ENCODE assay signal across 7 mouse cellular contexts in genomic region chr17:47139171-47139617, GRCm38 (mm10).
A peak's percentile ranks its signal among the peaks of the same experiment; 100 is the strongest.
DNase-seq lines count a peak whose midpoint lies in the region; ATAC-seq and TF ChIP-seq lines count a peak whose summit lies in the region.

No protein-coding gene starts in this region.

- H3K4me1 ChIP-seq in lung, embryonic 14.5 days (ENCODE audit: insufficient read depth) = peaks cover 21% of the 10 kb centered on the region
- peaks cover 19% of the 10 kb centered on the region for H3K4me1 ChIP-seq in forebrain, postnatal 0 days (ENCODE audit: insufficient read depth)
- peaks cover 27% of the 10 kb centered on the region for H3K4me1 ChIP-seq in limb, embryonic 13.5 days
- peaks cover 34% of the 10 kb centered on the region for H3K4me1 ChIP-seq in neural tube, embryonic 15.5 days

- no peak for TF ChIP-seq POLR2A in brain, embryonic 14.5 days (IDR thresholded peaks at IDR 0.05; ENCODE audit: borderline replicate concordance, extremely low read depth, insufficient read depth, insufficient read length, poor library complexity, severe bottlenecking)

- H3K9ac ChIP-seq in lung, embryonic 14.5 days = peak overlapping the region; percentile 47
- peak overlapping the region; percentile 95 for H3K9ac ChIP-seq in forebrain, postnatal 0 days
- peak overlapping the region; percentile 65 for H3K9ac ChIP-seq in limb, embryonic 13.5 days
- peak overlapping the region; percentile 92 for H3K9ac ChIP-seq in neural tube, embryonic 15.5 days (replicated peaks)

- no peaks in the 10 kb centered on the region for H3K9me3 ChIP-seq in lung, embryonic 14.5 days (ENCODE audit: low read depth, low read length)
- H3K9me3 ChIP-seq in forebrain, postnatal 0 days (ENCODE audit: low read length) = no peaks in the 10 kb centered on the region
- H3K9me3 ChIP-seq in limb, embryonic 13.5 days = no peaks in the 10 kb centered on the region
- no peaks in the 10 kb centered on the region for H3K9me3 ChIP-seq in neural tube, embryonic 15.5 days (replicated peaks)

- ATAC-seq in lung, embryonic 14.5 days (ENCODE audit: insufficient read depth) = no peak
- ATAC-seq in forebrain, postnatal 0 days = no peak
- ATAC-seq in limb, embryonic 13.5 days (ENCODE audit: low FRiP score, low read depth) = 0 out of 2 replicates have a peak, but pooled peaks have one; percentile 0
- ATAC-seq in neural tube, embryonic 15.5 days (ENCODE audit: low FRiP score) = no peak

- H3K4me3 ChIP-seq in lung, embryonic 14.5 days (ENCODE audit: low read depth, low read length) = peak overlapping the region; percentile 67
- H3K4me3 ChIP-seq in forebrain, postnatal 0 days (ENCODE audit: low read depth, low read length) = peak overlapping the region; percentile 66
- H3K4me3 ChIP-seq in limb, embryonic 13.5 days = peak overlapping the region; percentile 72
- H3K4me3 ChIP-seq in neural tube, embryonic 15.5 days (replicated peaks) = peak overlapping the region; percentile 57

- H3K4me2 ChIP-seq in lung, embryonic 14.5 days = peak overlapping the region; percentile 90
- peak overlapping the region; percentile 78 for H3K4me2 ChIP-seq in forebrain, postnatal 0 days (ENCODE audit: low read depth)
- H3K4me2 ChIP-seq in limb, embryonic 13.5 days (replicated peaks) = peak overlapping the region; percentile 90
- H3K4me2 ChIP-seq in neural tube, embryonic 15.5 days = peak overlapping the region; percentile 84

- H3K36me3 ChIP-seq in lung, embryonic 14.5 days (ENCODE audit: insufficient read depth) = no peaks in the 10 kb centered on the region
- no peaks in the 10 kb centered on the region for H3K36me3 ChIP-seq in forebrain, postnatal 0 days (ENCODE audit: insufficient read depth)
- no peaks in the 10 kb centered on the region for H3K36me3 ChIP-seq in limb, embryonic 13.5 days
- no peaks in the 10 kb centered on the region for H3K36me3 ChIP-seq in neural tube, embryonic 15.5 days

- peak; percentile 57 for DNase-seq in lung, embryonic 14.5 days
- DNase-seq in lung, postnatal 36 days = no peak
- peak; percentile 42 for DNase-seq in brain, embryonic 14.5 days (ENCODE audit: low read depth)
- peak; percentile 70 for DNase-seq in forebrain, postnatal 0 days
- DNase-seq in layer of hippocampus, adult 11-12 months (ENCODE audit: low spot score) = no peak

- TF ChIP-seq CTCF in lung, embryonic 14.5 days (IDR thresholded peaks at IDR 0.05; ENCODE audit: low read depth) = no peak
- TF ChIP-seq CTCF in brain, embryonic 14.5 days (IDR thresholded peaks at IDR 0.05; ENCODE audit: borderline replicate concordance, extremely low read depth, insufficient read depth, insufficient read length) = no peak
- TF ChIP-seq CTCF in forebrain, postnatal 0 days (IDR thresholded peaks at IDR 0.05; ENCODE audit: low read depth) = no peak

- peak overlapping the region; percentile 99; the same call in 1 of the 2 replicates for H3K27ac ChIP-seq in lung, embryonic 14.5 days (ENCODE audit: low read depth)
- H3K27ac ChIP-seq in forebrain, postnatal 0 days (ENCODE audit: low read depth, low read length) = peak overlapping the region; percentile 98
- H3K27ac ChIP-seq in limb, embryonic 13.5 days = peak overlapping the region; percentile 99
- H3K27ac ChIP-seq in neural tube, embryonic 15.5 days (replicated peaks) = peak overlapping the region; percentile 99

- WGBS in lung, embryonic 14.5 days = under 1% methylated on average over 27 of the region's 27 CpGs
- 3% methylated on average over 20 of the region's 27 CpGs for WGBS in forebrain, postnatal 0 days
- WGBS in limb, embryonic 13.5 days = under 1% methylated on average over 21 of the region's 27 CpGs
- WGBS in neural tube, embryonic 15.5 days = under 1% methylated on average over 26 of the region's 27 CpGs

- no peaks in the 10 kb centered on the region for H3K27me3 ChIP-seq in lung, embryonic 14.5 days (ENCODE audit: insufficient read depth, low read length)
- no peaks in the 10 kb centered on the region for H3K27me3 ChIP-seq in forebrain, postnatal 0 days (ENCODE audit: insufficient read depth, low read length)
- H3K27me3 ChIP-seq in limb, embryonic 13.5 days = no peaks in the 10 kb centered on the region
- H3K27me3 ChIP-seq in neural tube, embryonic 15.5 days (replicated peaks) = no peaks in the 10 kb centered on the region

Comparison
In these comparisons a context has a peak if more than half of its experiments do, and no peak if none do; other contexts are left out.
1. DNase-seq: peak in lung, embryonic 14.5 days (single experiment), brain, embryonic 14.5 days (single experiment) and forebrain, postnatal 0 days (single experiment); none in lung, postnatal 36 days (single experiment) and layer of hippocampus, adult 11-12 months (single experiment).
2. Peak in every context shown above with its lines, with median percentiles within 50 percentile points of each other: H3K27ac ChIP-seq, H3K4me2 ChIP-seq, H3K4me3 ChIP-seq and H3K9ac ChIP-seq.